Mouse (Mus musculus): ENCODE data around the gene Gtf2h3.

DNA sequence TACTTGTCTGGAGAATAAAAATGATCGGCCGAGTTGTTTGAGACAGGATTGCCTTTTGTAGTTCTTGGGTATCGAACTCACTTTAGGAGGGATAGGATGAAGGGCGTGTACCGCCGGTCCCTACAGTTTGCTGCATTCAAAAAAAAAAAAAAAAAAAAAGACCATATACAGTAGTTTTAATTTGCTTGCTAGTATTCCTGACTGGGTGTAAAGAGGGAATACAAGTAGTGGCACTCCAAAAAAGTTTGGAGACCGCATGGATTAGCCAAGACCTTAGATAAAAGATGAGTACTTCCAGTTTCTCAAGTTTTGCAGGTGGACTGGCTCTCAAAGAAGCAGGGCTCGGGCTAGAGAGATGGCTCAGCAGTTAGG is 37.4 kb upstream of the Gtf2h3 start:
- no peak for TF ChIP-seq POLR2A (IDR thresholded peaks at IDR 0.05; ENCODE audit: borderline replicate concordance, insufficient read depth, low read length)
- no peak for TF ChIP-seq CTCF (IDR thresholded peaks at IDR 0.05; ENCODE audit: borderline replicate concordance, insufficient read depth, low read depth, low read length)

All from cerebellum, adult 2 months (tissue).